Mouse (Mus musculus): ENCODE measurements at regions not wholly inside any gene's neighbourhood (a gene's known extent, or its start where the extent isn't known, plus 50 kb on each side); places are given as distances from the start of the nearest gene placed in this dataset.

GRCm38 (mm10) chr3:81279266-81279665 is 243.1 kb downstream of the Pdgfc start:
- TF ChIP-seq POLR2A (IDR thresholded peaks at IDR 0.05; ENCODE audit: insufficient read length, low read depth) (no peak), SRF (IDR thresholded peaks at IDR 0.05; ENCODE audit: control insufficient read depth, insufficient read length, low read depth) (no peak), TCF12 (IDR thresholded peaks at IDR 0.05; ENCODE audit: insufficient read depth, poor library complexity, severe bottlenecking) (no peak), REST (IDR thresholded peaks at IDR 0.05; ENCODE audit: insufficient read depth, insufficient read length) (no peak), MYOD1 (IDR thresholded peaks at IDR 0.05; ENCODE audit: control insufficient read depth in 1 of 3, insufficient read length in 2 of 3, low read depth in 2 of 3) (no peak), E2F4 (IDR thresholded peaks at IDR 0.05; ENCODE audit: insufficient read depth) (no peak), USF1 (IDR thresholded peaks at IDR 0.05; ENCODE audit: low read depth) (no peak), TCF3 (IDR thresholded peaks at IDR 0.05; ENCODE audit: insufficient read length, low read depth) (no peak), MYOG (IDR thresholded peaks at IDR 0.05; ENCODE audit: control insufficient read depth in 1 of 3, insufficient read depth in 1 of 3, insufficient read length in 2 of 3, low read depth in 2 of 3) (no peak), CEBPB (IDR thresholded peaks at IDR 0.05; ENCODE audit: insufficient read depth, poor library complexity, severe bottlenecking) (no peak), POLR2AphosphoS2 (IDR thresholded peaks at IDR 0.05; ENCODE audit: insufficient read length, low read depth) (no peak)
- no peaks in the 10 kb centered on the region for H3K79me2 ChIP-seq (ENCODE audit: control insufficient read depth, insufficient read depth)
- no peaks in the 10 kb centered on the region for H3K27me3 ChIP-seq (ENCODE audit: control insufficient read depth, insufficient read depth, insufficient read length)
- no peak overlapping the region for H3ac ChIP-seq (ENCODE audit: control insufficient read depth, insufficient read length)
- no peak overlapping the region for H3K4me2 ChIP-seq (ENCODE audit: low read depth)
- no peaks in the 10 kb centered on the region for H3K36me3 ChIP-seq (ENCODE audit: control insufficient read depth, insufficient read depth)
- no peak overlapping the region for H3K4me3 ChIP-seq

- Histone ChIP-seq H3K36me3 (ENCODE audit: control insufficient read depth, insufficient read depth) (no peaks in the 10 kb centered on the region), H3K79me2 (ENCODE audit: control insufficient read depth, insufficient read depth) (no peaks in the 10 kb centered on the region), H3K4me2 (ENCODE audit: low read depth) (no peak overlapping the region), H3K27me3 (ENCODE audit: control insufficient read depth, insufficient read depth, insufficient read length) (no peaks in the 10 kb centered on the region), H3K4me3 (no peak overlapping the region), H3ac (ENCODE audit: control insufficient read depth, insufficient read length) (no peak overlapping the region)
- TF ChIP-seq CEBPB (IDR thresholded peaks at IDR 0.05; ENCODE audit: insufficient read depth, poor library complexity, severe bottlenecking) (no peak), MAX (IDR thresholded peaks at IDR 0.05; ENCODE audit: low read depth) (no peak), MYOD1 (IDR thresholded peaks at IDR 0.05; ENCODE audit: control insufficient read depth in 1 of 3, insufficient read length in 2 of 3, low read depth in 2 of 3) (no peak), E2F4 (IDR thresholded peaks at IDR 0.05; ENCODE audit: insufficient read depth) (no peak), USF1 (IDR thresholded peaks at IDR 0.05; ENCODE audit: low read depth) (no peak), SRF (IDR thresholded peaks at IDR 0.05; ENCODE audit: control insufficient read depth, insufficient read length, low read depth) (no peak), TCF3 (IDR thresholded peaks at IDR 0.05; ENCODE audit: insufficient read length, low read depth) (no peak), TCF12 (IDR thresholded peaks at IDR 0.05; ENCODE audit: insufficient read depth, poor library complexity, severe bottlenecking) (no peak), POLR2AphosphoS2 (IDR thresholded peaks at IDR 0.05; ENCODE audit: insufficient read length, low read depth) (no peak)
Observed at GRCm38 (mm10) chr3:81289762-81290161, 253.5 kb downstream of the Pdgfc start.

GRCm38 (mm10) chr3:81292404-81292803 is 256.2 kb downstream of the Pdgfc start:
- no peaks in the 10 kb centered on the region for H3K27me3 ChIP-seq (ENCODE audit: control insufficient read depth, insufficient read depth, insufficient read length)
- TF ChIP-seq REST (IDR thresholded peaks at IDR 0.05; ENCODE audit: insufficient read depth, insufficient read length) (no peak), MAX (IDR thresholded peaks at IDR 0.05; ENCODE audit: low read depth) (no peak), TCF12 (IDR thresholded peaks at IDR 0.05; ENCODE audit: insufficient read depth, poor library complexity, severe bottlenecking) (no peak), MYOG (IDR thresholded peaks at IDR 0.05; ENCODE audit: control insufficient read depth in 1 of 3, insufficient read depth in 1 of 3, insufficient read length in 2 of 3, low read depth in 2 of 3) (no peak), POLR2AphosphoS2 (IDR thresholded peaks at IDR 0.05; ENCODE audit: insufficient read length, low read depth) (no peak), E2F4 (IDR thresholded peaks at IDR 0.05; ENCODE audit: insufficient read depth) (no peak), POLR2A (IDR thresholded peaks at IDR 0.05; ENCODE audit: insufficient read length, low read depth) (no peak), TCF3 (IDR thresholded peaks at IDR 0.05; ENCODE audit: insufficient read length, low read depth) (no peak), USF1 (IDR thresholded peaks at IDR 0.05; ENCODE audit: low read depth) (no peak), CEBPB (IDR thresholded peaks at IDR 0.05; ENCODE audit: insufficient read depth, poor library complexity, severe bottlenecking) (no peak), MYOD1 (IDR thresholded peaks at IDR 0.05; ENCODE audit: control insufficient read depth in 1 of 3, insufficient read length in 2 of 3, low read depth in 2 of 3) (no peak), SRF (IDR thresholded peaks at IDR 0.05; ENCODE audit: control insufficient read depth, insufficient read length, low read depth) (no peak)

GRCm38 (mm10) chr3:81293186-81293819 is 257.1 kb downstream of the Pdgfc start:
- no peaks in the 10 kb centered on the region for H3K27me3 ChIP-seq (ENCODE audit: control insufficient read depth, insufficient read depth, insufficient read length)
- H3K79me2 ChIP-seq (ENCODE audit: control insufficient read depth, insufficient read depth), result no peaks in the 10 kb centered on the region
- H3ac ChIP-seq (ENCODE audit: control insufficient read depth, insufficient read length), result no peak overlapping the region
- H3K4me3 ChIP-seq, result no peak overlapping the region
- no peak overlapping the region for H3K4me2 ChIP-seq (ENCODE audit: low read depth)
- TF ChIP-seq POLR2A (IDR thresholded peaks at IDR 0.05; ENCODE audit: insufficient read length, low read depth) (no peak), REST (IDR thresholded peaks at IDR 0.05; ENCODE audit: insufficient read depth, insufficient read length) (no peak), CEBPB (IDR thresholded peaks at IDR 0.05; ENCODE audit: insufficient read depth, poor library complexity, severe bottlenecking) (no peak), MAX (IDR thresholded peaks at IDR 0.05; ENCODE audit: low read depth) (no peak), TCF12 (IDR thresholded peaks at IDR 0.05; ENCODE audit: insufficient read depth, poor library complexity, severe bottlenecking) (no peak), MYOD1 (IDR thresholded peaks at IDR 0.05; ENCODE audit: control insufficient read depth in 1 of 3, insufficient read length in 2 of 3, low read depth in 2 of 3) (no peak), POLR2AphosphoS2 (IDR thresholded peaks at IDR 0.05; ENCODE audit: insufficient read length, low read depth) (no peak), USF1 (IDR thresholded peaks at IDR 0.05; ENCODE audit: low read depth) (no peak), TCF3 (IDR thresholded peaks at IDR 0.05; ENCODE audit: insufficient read length, low read depth) (no peak)
- H3K36me3 ChIP-seq (ENCODE audit: control insufficient read depth, insufficient read depth), result no peaks in the 10 kb centered on the region

More at GRCm38 (mm10) chr3:81292404-81292803, 256.2 kb downstream of the Pdgfc start:
- H3K4me3 ChIP-seq, result no peak overlapping the region
- H3K79me2 ChIP-seq (ENCODE audit: control insufficient read depth, insufficient read depth), result no peaks in the 10 kb centered on the region
- H3ac ChIP-seq (ENCODE audit: control insufficient read depth, insufficient read length), result no peak overlapping the region
- H3K36me3 ChIP-seq (ENCODE audit: control insufficient read depth, insufficient read depth), result no peaks in the 10 kb centered on the region
- H3K4me2 ChIP-seq (ENCODE audit: low read depth), result no peak overlapping the region

All from myocyte (in vitro differentiated cells).